Mouse (Mus musculus) mouse embryonic stem cell (cell line): ENCODE measurements around the gene Asgr2.
"Not testable (repeated sequence)": the region's sequence is repeated elsewhere in the genome, so short reads cannot be mapped to it uniquely, and the experiment has no call there.

Experiments
- in situ Hi-C, 2 experiments: fragments of 300-500 bp; cut with MboI; formaldehyde crosslinking; loops; 1 replicate in 1 of 2; 3 replicates in 1 of 2; pipeline ENCODE4 v1.14.3; 2019 to 2020; ENCODE audit warnings: low sequenced_read_pairs in 2 of 2, low pct_unique_long_range_greater_than_20kb in 1 of 2, mixed read lengths in 1 of 2; ENCODE audit not compliant: unreplicated experiment in 1 of 2

The Asgr2 gene

GRCm38 (mm10) chr11:70079175-70079574 lies 13.3 kb upstream of the Asgr2 start:
- in situ Hi-C loops: no loop called here

GRCm38 (mm10) chr11:70079928-70080327 lies 12.5 kb upstream of the Asgr2 start:
- in situ Hi-C loops: no loop called here

GRCm38 (mm10) chr11:70080803-70081590 lies 11.4 kb upstream of the Asgr2 start:
- in situ Hi-C loops: no loop called here

GRCm38 (mm10) chr11:70084563-70084962 lies 7.9 kb upstream of the Asgr2 start:
- in situ Hi-C loops: no loop called here

- in situ Hi-C loops: no loop called here
Measured at GRCm38 (mm10) chr11:70097396-70097795, 5.0 kb downstream of the Asgr2 start.

GRCm38 (mm10) chr11:70099102-70099501 lies 6.7 kb downstream of the Asgr2 start:
- in situ Hi-C loops: no loop called here

- in situ Hi-C loops: no loop called here
Measured at GRCm38 (mm10) chr11:70099809-70100208, 7.4 kb downstream of the Asgr2 start.

GRCm38 (mm10) chr11:70103701-70104315 lies 11.4 kb downstream of the Asgr2 start:
- in situ Hi-C loops: no loop called here

- in situ Hi-C loops: loop anchor here in 1 of 2 experiments (5.0 kb wide), 1 partner anchor 55 kb away; the partner anchor contains the start of gene Asgr1
Measured at GRCm38 (mm10) chr11:70107085-70107484, 14.6 kb downstream of the Asgr2 start.

GRCm38 (mm10) chr11:70110146-70110545 lies 17.7 kb downstream of the Asgr2 start:
- in situ Hi-C loops: no loop called here

GRCm38 (mm10) chr11:70114562-70114961 lies 22.1 kb downstream of the Asgr2 start:
- in situ Hi-C loops: no loop called here

- in situ Hi-C loops: no loop called here
Measured at GRCm38 (mm10) chr11:70115901-70116300, 23.5 kb downstream of the Asgr2 start.

GRCm38 (mm10) chr11:70129926-70130379 lies 37.5 kb downstream of the Asgr2 start, which contains the start of gene Mgl2:
Gene Mgl2, plus strand, starts transcription at chr11:70130329.
- in situ Hi-C loops: no loop called here

- in situ Hi-C loops: not testable (repeated sequence)
Measured at GRCm38 (mm10) chr11:70135001-70135400, 42.6 kb downstream of the Asgr2 start.

- in situ Hi-C loops: not testable (repeated sequence)
Measured at GRCm38 (mm10) chr11:70135925-70136324, 43.5 kb downstream of the Asgr2 start.

- in situ Hi-C loops: no loop called here
Measured at GRCm38 (mm10) chr11:70139171-70139570, 46.7 kb downstream of the Asgr2 start.

GRCm38 (mm10) chr11:70151072-70151471 lies 58.6 kb downstream of the Asgr2 start:
- in situ Hi-C loops: no loop called here
